Mouse (Mus musculus) forebrain, embryonic 16.5 days (tissue): Measurements from ENCODE around the gene Rad23b. TPM values are rescaled to one million over a fixed set of nuclear protein-coding genes. Genes with fewer than 3 reads are reported as not detected.

Experiments used
- ATAC-seq: fragments of 200-750 bp; cut with Nextera tagmentation; 2 replicates; pipeline ENCODE4 v1.8.0; 2017; ENCODE audit warnings: mild to moderate bottlenecking, moderate library complexity
- H3K27ac ChIP-seq: fragments of 300-500 bp; sonication (generic); 2 replicates; pipeline ENCODE4 v1.5.1; 2014; ENCODE audit warnings: low read length, control low read depth
- H3K27me3 ChIP-seq: fragments of 300-500 bp; sonication (generic); replicated peaks from 2 replicates; pipeline ENCODE4 v1.6.1; 2014; ENCODE audit warnings: low read length; ENCODE audit not compliant: control insufficient read depth, insufficient read depth
- H3K36me3 ChIP-seq: fragments of 300-500 bp; sonication (generic); 2 replicates; pipeline ENCODE4 v1.6.1; 2014; ENCODE audit not compliant: control insufficient read depth, insufficient read depth
- H3K4me1 ChIP-seq: fragments of 300-500 bp; sonication (generic); replicated peaks from 2 replicates; pipeline ENCODE4 v1.6.1; 2014; ENCODE audit warnings: low read length; ENCODE audit not compliant: control insufficient read depth, insufficient read depth
- H3K4me2 ChIP-seq: fragments of 300-500 bp; sonication (generic); 2 replicates; pipeline ENCODE4 v1.6.1; 2014; ENCODE audit warnings: mild to moderate bottlenecking, low read length, control low read depth
- H3K4me3 ChIP-seq: fragments of 300-500 bp; sonication (generic); replicated peaks from 2 replicates; pipeline ENCODE4 v1.5.1; 2014; ENCODE audit warnings: mild to moderate bottlenecking, low read length, control low read depth
- H3K9ac ChIP-seq: fragments of 300-500 bp; sonication (generic); replicated peaks from 2 replicates; pipeline ENCODE4 v1.6.1; 2014; ENCODE audit warnings: low read depth, low read length, control low read depth
- H3K9me3 ChIP-seq: fragments of 300-500 bp; sonication (generic); 2 replicates; pipeline ENCODE4 v1.6.1; 2016; ENCODE audit warnings: low read length; ENCODE audit not compliant: control insufficient read depth
- WGBS: fragments of 180-500 bp; shearing (Covaris S2); extraction: QIAGEN DNeasy Blood & Tissue Kit; methylation state at CpG from one replicate; pipeline ENCODE4 v1.1.7; 2014; 5-methylcytosine and 5-hydroxymethylcytosine counted together
- polyA plus RNA-seq: library from polyadenylated mRNA; unstranded; fragments of >200 nt; fragmentation: Nextera tagmentation; extraction: Ambion mirVana; gene quantifications from 2 replicates; pipeline ENCODE4 v1.2.1, GENCODE M21; 2015

Gene Rad23b
- polyA plus RNA-seq, 1 experiment from 2014 or later: 80.3 TPM

DNA sequence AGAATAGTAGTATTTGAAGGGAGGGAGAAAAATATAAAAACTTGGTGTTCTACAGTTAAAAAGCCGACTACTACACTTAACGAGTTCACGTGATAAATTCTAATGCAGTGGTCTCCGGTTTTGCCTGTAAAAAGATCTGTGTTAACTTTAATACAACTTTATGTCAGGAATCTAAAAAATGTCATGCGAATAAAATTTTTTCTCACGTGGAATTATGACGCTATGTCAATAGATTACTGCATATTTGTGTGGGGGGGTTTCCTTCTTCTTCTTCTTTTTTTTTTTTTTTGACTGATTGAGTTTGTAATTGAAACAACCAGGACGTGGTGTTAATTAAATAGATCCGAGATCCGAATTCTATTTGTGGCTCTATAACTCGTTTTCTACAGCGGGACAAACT lies 1.2 kb downstream of the Rad23b start:
- Histone ChIP-seq H3K36me3 (no peaks in the 10 kb centered on the region), H3K4me1 (peaks cover 22% of the 10 kb centered on the region), H3K9ac (peak overlapping the region; percentile 96), H3K27me3 (no peaks in the 10 kb centered on the region), H3K27ac (no peak overlapping the region), H3K4me2 (peak overlapping the region; percentile 89), H3K9me3 (no peaks in the 10 kb centered on the region), H3K4me3 (peak overlapping the region; percentile 99)
- WGBS: 8% methylated on average over 12 of the region's 12 CpGs
- no peak for ATAC-seq

DNA sequence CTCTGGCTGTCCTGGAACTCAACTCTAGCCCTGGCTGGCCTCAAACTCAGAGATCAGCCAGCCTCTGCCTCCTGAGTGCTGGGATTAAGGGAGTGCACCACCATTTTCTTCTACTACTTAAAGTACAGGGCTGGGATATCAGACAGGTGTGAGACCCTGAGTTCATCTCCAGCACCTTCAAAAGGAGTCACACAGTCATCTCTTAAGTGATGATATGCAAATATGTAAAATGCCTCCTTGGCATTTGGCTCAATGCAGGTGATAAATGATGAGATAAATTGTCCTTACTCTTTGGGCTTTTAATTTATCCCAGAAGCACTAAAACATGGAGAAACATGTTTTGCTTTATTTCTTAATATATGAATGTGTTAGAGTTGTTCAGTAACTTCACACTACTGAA lies 2.0 kb downstream of the Rad23b start:
- H3K4me1 ChIP-seq: peaks cover 22% of the 10 kb centered on the region
- peak overlapping the region; percentile 21 for H3K4me2 ChIP-seq
- H3K9me3 ChIP-seq: no peaks in the 10 kb centered on the region
- H3K27me3 ChIP-seq: no peaks in the 10 kb centered on the region
- no peak overlapping the region for H3K9ac ChIP-seq
- H3K27ac ChIP-seq: no peak overlapping the region
- no peak for ATAC-seq
- no peak overlapping the region for H3K4me3 ChIP-seq
- H3K36me3 ChIP-seq: no peaks in the 10 kb centered on the region

DNA sequence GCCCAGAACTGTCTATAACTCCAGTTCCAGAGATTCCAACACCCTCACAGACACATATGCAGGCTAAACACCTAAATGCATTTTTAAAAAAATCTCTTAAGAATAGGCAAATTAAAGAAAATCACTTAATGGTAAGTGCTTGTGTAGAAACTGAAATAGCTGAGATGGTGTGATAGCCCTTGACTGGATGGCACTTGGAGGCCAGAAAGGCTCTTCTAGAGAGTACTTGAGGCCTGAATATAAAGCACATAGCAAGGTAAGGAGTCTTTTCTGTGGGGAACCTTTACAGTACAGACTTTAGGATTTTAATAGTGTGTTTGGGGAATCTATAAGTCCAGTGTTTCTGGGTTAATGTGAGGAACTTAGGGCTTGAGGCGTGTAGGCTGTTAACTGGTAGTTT lies 4.2 kb downstream of the Rad23b start:
- no peak overlapping the region for H3K9ac ChIP-seq

DNA sequence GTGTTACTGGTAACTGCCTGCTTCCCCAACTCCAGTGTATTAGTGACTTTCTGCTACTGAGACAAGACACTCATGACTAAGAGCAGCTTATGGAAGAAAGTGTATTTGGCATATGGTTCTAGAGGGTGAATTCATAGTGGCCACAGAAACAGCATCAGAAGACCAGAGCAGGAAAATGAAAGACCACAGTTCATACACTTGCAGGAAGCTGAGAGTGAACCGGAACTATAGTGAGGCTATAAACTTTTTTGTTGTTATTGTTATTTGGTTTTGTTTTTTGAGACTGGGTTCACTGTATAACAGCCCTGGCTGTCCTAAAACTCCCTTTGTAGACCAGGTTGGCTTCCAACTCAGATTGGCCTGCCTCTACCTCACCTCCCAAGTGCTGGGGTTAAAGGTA lies 6.0 kb downstream of the Rad23b start:
- Histone ChIP-seq H3K4me1 (peaks cover 19% of the 10 kb centered on the region), H3K36me3 (no peaks in the 10 kb centered on the region), H3K27me3 (no peaks in the 10 kb centered on the region), H3K4me3 (no peak overlapping the region), H3K27ac (no peak overlapping the region), H3K9me3 (no peaks in the 10 kb centered on the region), H3K4me2 (no peak overlapping the region), H3K9ac (no peak overlapping the region)
- ATAC-seq: no peak
- 100% methylated on average over 1 of the region's 1 CpGs for WGBS

More for the DNA sequence above, 4.2 kb downstream of the Rad23b start:
- Histone ChIP-seq H3K27me3 (no peaks in the 10 kb centered on the region), H3K4me3 (no peak overlapping the region), H3K4me2 (no peak overlapping the region), H3K9me3 (no peaks in the 10 kb centered on the region), H3K36me3 (no peaks in the 10 kb centered on the region), H3K27ac (no peak overlapping the region), H3K4me1 (peaks cover 20% of the 10 kb centered on the region)
- ATAC-seq: no peak
- WGBS: 81% methylated on average over 1 of the region's 1 CpGs

DNA sequence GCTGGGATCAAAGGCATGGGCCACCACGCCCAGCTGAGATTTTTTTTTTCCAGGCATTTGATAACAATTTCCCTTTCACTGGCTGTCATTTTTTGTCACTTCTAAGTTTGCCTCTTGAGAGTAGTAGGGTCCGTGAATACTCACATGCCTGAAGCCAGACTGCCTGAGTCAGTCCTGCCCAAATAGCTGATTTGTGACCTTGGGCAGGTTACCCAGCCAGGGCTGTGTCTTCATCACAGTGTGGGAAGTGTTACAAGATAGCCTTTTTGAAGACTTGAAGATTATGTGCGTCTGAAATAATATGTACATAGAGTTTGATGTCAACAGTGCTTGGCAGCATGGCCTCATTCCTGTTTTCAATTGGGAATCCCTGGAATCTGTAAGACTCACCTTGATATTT lies 6.9 kb downstream of the Rad23b start:
- no peak overlapping the region for H3K9ac ChIP-seq
- H3K27me3 ChIP-seq: no peaks in the 10 kb centered on the region
- no peak for ATAC-seq
- no peak overlapping the region for H3K27ac ChIP-seq
- no peak overlapping the region for H3K4me3 ChIP-seq
- H3K4me1 ChIP-seq: peaks cover 18% of the 10 kb centered on the region
- no peak overlapping the region for H3K4me2 ChIP-seq
- H3K9me3 ChIP-seq: no peaks in the 10 kb centered on the region
- 96% methylated on average over 3 of the region's 3 CpGs for WGBS
- H3K36me3 ChIP-seq: no peaks in the 10 kb centered on the region

DNA sequence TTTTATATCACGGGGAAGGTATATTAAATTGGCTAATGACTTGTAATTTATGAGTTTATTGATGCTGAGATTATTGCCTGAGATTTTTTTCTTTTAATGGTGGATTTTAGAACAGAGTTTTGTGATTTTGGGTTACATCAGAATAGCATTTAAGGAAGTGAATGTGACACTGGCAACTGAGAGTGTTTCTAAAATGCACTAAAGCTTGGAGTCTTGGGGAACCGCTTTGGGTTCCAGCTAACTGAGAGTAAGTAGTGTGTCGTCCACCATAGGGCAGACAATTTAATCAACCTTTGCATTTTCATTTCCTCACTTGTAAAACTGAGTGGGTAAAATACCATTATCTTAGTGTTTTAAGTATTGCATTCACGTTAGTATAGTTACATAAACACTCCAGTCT lies 14.0 kb downstream of the Rad23b start:
- Histone ChIP-seq H3K4me2 (no peak overlapping the region), H3K27ac (no peak overlapping the region), H3K9ac (no peak overlapping the region), H3K9me3 (no peaks in the 10 kb centered on the region), H3K27me3 (no peaks in the 10 kb centered on the region), H3K4me3 (no peak overlapping the region), H3K4me1 (no peaks in the 10 kb centered on the region), H3K36me3 (no peaks in the 10 kb centered on the region)
- ATAC-seq: no peak
- 95% methylated on average over 4 of the region's 4 CpGs for WGBS

DNA sequence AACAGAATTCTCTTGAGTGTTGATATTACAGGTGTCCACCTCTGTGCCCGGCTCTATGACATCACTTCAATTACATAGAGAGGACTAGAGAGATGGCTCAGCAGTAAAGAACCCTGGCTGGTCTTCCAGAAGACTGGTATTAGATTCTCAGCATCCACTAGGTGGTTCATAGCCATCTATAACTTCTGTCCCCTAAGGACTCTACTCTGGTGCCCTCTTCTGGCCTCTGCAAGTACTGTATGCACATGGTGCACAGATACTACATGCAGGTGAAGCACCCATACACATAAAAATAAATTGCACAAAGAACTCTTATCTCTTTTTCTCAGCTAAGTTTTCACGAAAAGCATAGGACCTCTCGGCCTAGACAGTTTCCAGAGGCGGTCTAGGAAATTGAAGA lies 14.5 kb downstream of the Rad23b start:
- Histone ChIP-seq H3K9me3 (no peaks in the 10 kb centered on the region), H3K4me2 (no peak overlapping the region), H3K4me3 (no peak overlapping the region), H3K4me1 (no peaks in the 10 kb centered on the region), H3K9ac (no peak overlapping the region), H3K36me3 (0 out of 2 replicates have a peak, but pooled peaks cover 2% of the 10 kb centered on the region), H3K27ac (no peak overlapping the region), H3K27me3 (no peaks in the 10 kb centered on the region)
- no peak for ATAC-seq
- 95% methylated on average over 4 of the region's 4 CpGs for WGBS

DNA sequence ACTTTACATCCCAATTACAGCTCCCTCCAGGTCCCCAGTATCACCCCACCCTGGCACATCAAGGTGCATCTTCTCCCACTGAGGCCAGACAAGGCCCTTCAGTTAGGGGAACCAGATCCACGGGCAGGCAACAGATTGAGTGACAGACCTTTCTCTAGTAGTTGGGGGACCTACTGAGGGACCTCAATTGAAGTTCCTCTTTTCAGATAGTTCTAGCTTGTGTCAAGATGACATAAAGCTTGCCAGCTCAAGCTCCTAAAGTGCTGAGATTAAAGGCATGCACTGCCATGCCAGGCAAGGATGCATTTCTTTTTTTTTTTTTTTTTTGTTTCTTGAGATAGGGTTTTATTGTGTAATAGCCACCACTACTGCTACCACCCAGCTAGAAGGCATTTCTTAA lies 16.2 kb downstream of the Rad23b start:
- no peaks in the 10 kb centered on the region for H3K27me3 ChIP-seq
- H3K27ac ChIP-seq: no peak overlapping the region
- H3K4me2 ChIP-seq: no peak overlapping the region
- 60% methylated on average over 1 of the region's 1 CpGs for WGBS
- H3K9ac ChIP-seq: no peak overlapping the region
- no peaks in the 10 kb centered on the region for H3K4me1 ChIP-seq
- ATAC-seq: no peak
- no peaks in the 10 kb centered on the region for H3K9me3 ChIP-seq
- H3K4me3 ChIP-seq: no peak overlapping the region
- peaks cover 7% of the 10 kb centered on the region; the same call in 1 of the 2 replicates for H3K36me3 ChIP-seq

DNA sequence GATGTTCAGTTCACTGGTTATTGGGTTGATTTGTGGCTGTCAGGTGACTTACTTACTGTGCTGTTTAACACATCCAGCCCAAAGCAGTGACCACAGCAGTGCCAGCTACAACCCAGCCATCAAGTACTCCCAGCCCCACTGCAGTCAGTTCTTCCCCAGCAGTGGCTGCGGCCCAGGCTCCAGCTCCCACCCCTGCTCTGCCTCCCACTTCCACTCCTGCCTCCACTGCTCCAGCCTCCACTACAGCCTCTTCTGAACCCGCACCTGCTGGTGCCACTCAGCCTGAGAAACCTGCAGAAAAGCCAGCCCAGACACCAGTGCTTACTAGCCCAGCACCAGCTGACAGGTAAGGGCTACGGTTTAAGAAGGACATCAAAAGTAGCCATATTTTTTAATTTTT lies 20.3 kb downstream of the Rad23b start:
- Histone ChIP-seq H3K36me3 (peaks cover 10% of the 10 kb centered on the region), H3K27me3 (no peaks in the 10 kb centered on the region), H3K4me2 (no peak overlapping the region), H3K9me3 (no peaks in the 10 kb centered on the region), H3K4me3 (no peak overlapping the region), H3K9ac (no peak overlapping the region), H3K27ac (no peak overlapping the region), H3K4me1 (no peaks in the 10 kb centered on the region)
- ATAC-seq: no peak
- WGBS: 92% methylated on average over 3 of the region's 3 CpGs

DNA sequence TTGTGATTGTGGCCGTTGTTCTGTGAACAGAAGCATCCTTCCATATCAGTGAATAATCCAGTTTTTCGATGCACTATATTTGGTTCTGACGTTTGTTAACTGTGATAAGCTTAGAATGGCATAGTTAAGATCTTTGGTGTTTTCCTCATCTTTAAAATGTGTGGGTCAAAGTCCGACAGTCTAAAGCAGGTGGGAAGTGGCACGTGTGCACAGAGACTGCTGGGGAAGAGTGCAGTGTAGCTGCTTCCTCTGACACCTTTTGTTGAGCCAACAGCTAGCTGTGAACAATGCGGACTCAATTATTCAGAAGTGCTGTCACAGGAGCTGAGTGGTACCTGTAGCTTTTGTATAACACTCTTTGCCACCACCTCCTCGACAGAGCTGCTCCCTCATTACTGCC lies 21.5 kb downstream of the Rad23b start:
- no peak overlapping the region for H3K27ac ChIP-seq
- H3K9me3 ChIP-seq: no peaks in the 10 kb centered on the region
- H3K9ac ChIP-seq: no peak overlapping the region
- no peaks in the 10 kb centered on the region for H3K27me3 ChIP-seq
- WGBS: 73% methylated on average over 7 of the region's 7 CpGs
- H3K4me3 ChIP-seq: no peak overlapping the region
- no peak for ATAC-seq
- no peaks in the 10 kb centered on the region for H3K4me1 ChIP-seq
- H3K4me2 ChIP-seq: no peak overlapping the region
- H3K36me3 ChIP-seq: peaks cover 10% of the 10 kb centered on the region
